Mouse (Mus musculus): ENCODE data around the gene Gabarap. TPM values are rescaled to one million over a fixed set of nuclear protein-coding genes. Genes with fewer than 3 reads are reported as not detected.

The Gabarap gene
- total RNA-seq, 4 experiments from 2014 or later, result 232 to 255 (median 246) TPM

Small RNAs within 50 kb of the gene (microRNA-seq; reads per million reads assigned to microRNA genes)
- gene Gm44349 (0 to 0.25 reads per million in 2 experiments), gene Mir324 (5,750 to 6,471 reads per million in 2 experiments)

Other genes with a start within 250 kb of the Gabarap start
- gene Polr2a, start 232.5 kb upstream of the Gabarap start, total RNA-seq (2022), result 10 to 100 TPM; 53.8 to 60.8 (median 59.1) TPM
- gene Slc35g3, start 229.2 kb upstream of the Gabarap start, total RNA-seq (2022), result not detected
- gene Zbtb4, start 225.2 kb upstream of the Gabarap start, total RNA-seq (2022), result 100 to 1,000 TPM; 121 to 145 (median 129) TPM
- gene Chrnb1, start 195.2 kb upstream of the Gabarap start, total RNA-seq (2022), result 1 to 10 TPM in 3 of 4 experiments, under 1 TPM in 1; 0.49 to 2.2 (median 1.1) TPM
- gene Fgf11, start 189.3 kb upstream of the Gabarap start, total RNA-seq (2022), result 10 to 100 TPM; 26.1 to 36.5 (median 30.6) TPM
- gene Tmem102, start 185.5 kb upstream of the Gabarap start, total RNA-seq (2022), result under 1 TPM in 2 of 4 experiments, not detected in 2; 0.17 to 0.47 TPM
- not detected for gene Gm39566, start 175.8 kb upstream of the Gabarap start, total RNA-seq (2022)
- not detected for gene Spem2, start 172.7 kb upstream of the Gabarap start, total RNA-seq (2022)
- under 1 TPM in 2 of 4 experiments, not detected in 2; 0.31 to 0.75 TPM for gene Spem1, start 169.0 kb upstream of the Gabarap start, total RNA-seq (2022)
- gene Nlgn2, start 153.4 kb upstream of the Gabarap start, total RNA-seq (2022), result 100 to 1,000 TPM; 189 to 200 (median 199) TPM
- 100 to 1,000 TPM; 113 to 131 (median 121) TPM for gene Tmem256, start 152.6 kb upstream of the Gabarap start, total RNA-seq (2022)
- gene Plscr3, start 144.8 kb upstream of the Gabarap start, total RNA-seq (2022), result 10 to 100 TPM; 17.1 to 21.8 (median 20.0) TPM
- not detected for gene Tnk1, start 132.4 kb upstream of the Gabarap start, total RNA-seq (2022)
- gene Tmem95, start 113.1 kb upstream of the Gabarap start, total RNA-seq (2022), result not detected
- gene Kctd11, start 109.7 kb upstream of the Gabarap start, total RNA-seq (2022), result 1 to 10 TPM; 1.4 to 2.8 (median 1.6) TPM
- under 1 TPM in 2 of 4 experiments, not detected in 2; 0.14 to 0.34 TPM for gene Acap1, start 95.6 kb upstream of the Gabarap start, total RNA-seq (2022)
- under 1 TPM in 2 of 4 experiments, not detected in 2; 0.64 to 0.72 TPM for gene 2810408A11Rik, start 90.2 kb upstream of the Gabarap start, total RNA-seq (2022)
- 100 to 1,000 TPM in 3 of 4 experiments, 10 to 100 TPM in 1; 92.4 to 126 (median 112) TPM for gene Neurl4, start 90.1 kb upstream of the Gabarap start, total RNA-seq (2022)
- gene Gps2, start 77.3 kb upstream of the Gabarap start, total RNA-seq (2022), result 10 to 100 TPM; 28.2 to 44.5 (median 38.4) TPM
- 100 to 1,000 TPM; 395 to 425 (median 420) TPM for gene Eif5a, start 69.2 kb upstream of the Gabarap start, total RNA-seq (2022)
- 10 to 100 TPM; 10.6 to 18.7 (median 13.9) TPM for gene Ybx2, start 55.3 kb upstream of the Gabarap start, total RNA-seq (2022)
- gene Slc2a4, start 43.0 kb upstream of the Gabarap start, total RNA-seq (2022), result 1 to 10 TPM; 3.0 to 4.6 (median 3.8) TPM
- gene Cldn7, start 26.4 kb upstream of the Gabarap start, total RNA-seq (2022), result not detected
- 100 to 1,000 TPM; 108 to 123 (median 119) TPM for gene Ctdnep1, start 10.0 kb upstream of the Gabarap start, total RNA-seq (2022)
- gene Elp5, start 8.6 kb upstream of the Gabarap start, total RNA-seq (2022), result 10 to 100 TPM; 69.7 to 96.0 (median 77.7) TPM
- gene Phf23, start 4.6 kb downstream of the Gabarap start, total RNA-seq (2022), result 10 to 100 TPM; 45.2 to 59.7 (median 49.7) TPM
- 10 to 100 TPM; 35.4 to 54.0 (median 41.6) TPM for gene Dvl2, start 9.5 kb downstream of the Gabarap start, total RNA-seq (2022)
- 10 to 100 TPM; 60.3 to 69.1 (median 64.8) TPM for gene Acadvl, start 24.3 kb downstream of the Gabarap start, total RNA-seq (2022)
- 100 to 1,000 TPM; 730 to 858 (median 789) TPM for gene Dlg4, start 25.8 kb downstream of the Gabarap start, total RNA-seq (2022)
- gene Asgr1, start 62.9 kb downstream of the Gabarap start, total RNA-seq (2022), result 1 to 10 TPM in 1 of 4 experiments, under 1 TPM in 3; 0.79 to 3.0 (median 0.90) TPM
- under 1 TPM in 1 of 4 experiments, not detected in 3; 0.32 TPM for gene Asgr2, start 101.5 kb downstream of the Gabarap start, total RNA-seq (2022)
- gene Mgl2, start 139.2 kb downstream of the Gabarap start, total RNA-seq (2022), result 1 to 10 TPM in 1 of 4 experiments, under 1 TPM in 2, not detected in 1; 0.45 to 1.9 (median 0.52) TPM
- gene Clec10a, start 165.1 kb downstream of the Gabarap start, total RNA-seq (2022), result 1 to 10 TPM; 1.1 to 1.8 (median 1.4) TPM
- 10 to 100 TPM; 35.6 to 44.8 (median 42.1) TPM for gene Slc16a11, start 221.6 kb downstream of the Gabarap start, total RNA-seq (2022)
- 1 to 10 TPM; 6.5 to 9.5 (median 7.4) TPM for gene Slc16a13, start 229.9 kb downstream of the Gabarap start, total RNA-seq (2022)
- 1 to 10 TPM in 1 of 4 experiments, under 1 TPM in 3; 0.91 to 1.9 (median 0.95) TPM for gene Bcl6b, start 238.7 kb downstream of the Gabarap start, total RNA-seq (2022)
- 10 to 100 TPM; 39.3 to 45.7 (median 42.6) TPM for gene 0610010K14Rik, start 246.8 kb downstream of the Gabarap start, total RNA-seq (2022)
- gene Gm21988, start 248.7 kb downstream of the Gabarap start, total RNA-seq (2022), result 1 to 10 TPM; 2.5 to 8.6 (median 3.5) TPM
- gene Rnasek, start 248.7 kb downstream of the Gabarap start, total RNA-seq (2022), result 100 to 1,000 TPM; 203 to 263 (median 244) TPM